Comparison of ENCODE assay signal across 29 mouse cellular contexts in the genomic region with DNA sequence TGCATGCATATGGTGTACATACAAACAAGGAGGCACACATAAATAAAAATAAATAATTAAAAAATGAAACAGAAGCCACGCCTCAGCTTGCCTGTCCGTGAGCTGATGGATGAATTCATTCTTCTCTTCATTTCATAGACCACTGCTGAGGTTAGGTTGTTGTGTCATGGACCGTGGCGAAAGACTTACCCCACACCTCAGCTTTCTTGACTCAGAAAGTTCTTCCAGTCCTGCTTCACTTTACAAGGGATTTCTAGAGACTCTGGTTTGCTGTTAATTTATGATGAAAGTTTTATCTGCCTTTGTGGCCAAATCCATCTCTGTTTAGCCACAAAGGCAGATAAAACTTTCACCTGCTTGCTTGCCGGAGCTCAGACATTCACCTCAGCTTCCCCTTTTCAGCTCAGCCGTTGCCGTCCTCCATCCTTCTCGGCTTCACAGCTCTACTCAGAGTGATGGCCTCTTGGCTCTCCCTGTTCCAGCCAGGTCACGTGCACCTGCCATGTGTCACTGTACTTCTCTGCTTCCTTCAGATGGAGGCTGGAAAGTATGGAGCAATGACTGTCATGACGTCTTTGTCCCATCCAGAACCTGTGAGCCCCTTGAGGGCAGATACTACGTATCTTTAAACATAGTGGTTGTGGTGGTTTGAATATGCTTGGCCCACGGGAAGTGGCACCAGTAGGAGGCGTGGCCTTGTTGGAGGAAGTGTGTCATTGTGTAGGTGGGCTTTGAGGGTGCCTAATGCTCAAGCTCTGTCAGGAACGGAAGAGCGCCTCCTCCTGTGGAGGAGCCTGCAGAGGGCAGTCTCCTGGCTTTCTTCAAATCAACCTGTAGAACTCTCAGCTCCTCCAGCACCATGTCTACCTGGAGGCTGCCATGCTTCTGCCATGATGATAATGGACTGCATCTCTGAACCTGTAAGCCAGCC. TPM values are rescaled to one million over a fixed set of nuclear protein-coding genes. Genes with fewer than 3 reads are reported as not detected.
DNase-seq lines count a peak whose midpoint lies in the region; ATAC-seq and TF ChIP-seq lines count a peak whose summit lies in the region.
"Had no signal": no experiment of that assay in that cellular context is flagged by ENCODE, and none has a peak within 500 bp of the region (broad histone marks: within the 10 kb centered on the region; RNA-seq: fewer than 3 reads in every experiment).

No protein-coding gene starts in this region.

- no peak for TF ChIP-seq CTCF in bone marrow, adult 2 months (IDR thresholded peaks at IDR 0.05; ENCODE audit: control insufficient read depth, insufficient read depth, low read length)
- TF ChIP-seq CTCF in layer of hippocampus, adult 2 months (conservative IDR thresholded peaks at IDR 0.05): no peak

- no peaks in the 10 kb centered on the region; the same call in 1 of the 2 replicates for H3K4me1 ChIP-seq in heart, embryonic 10.5 days
- no peaks in the 10 kb centered on the region for H3K4me1 ChIP-seq in heart, embryonic 11.5 days (ENCODE audit: control insufficient read depth, insufficient read depth, low read length)
- peaks cover 2% of the 10 kb centered on the region; the same call in 1 of the 2 replicates for H3K4me1 ChIP-seq in bone marrow, adult 2 months (ENCODE audit: control insufficient read depth, insufficient read depth, low read length)
- peaks cover 6% of the 10 kb centered on the region; the same call in 1 of the 2 replicates for H3K4me1 ChIP-seq in megakaryocyte, embryonic 14.5 days

- no peaks in the 10 kb centered on the region for H3K9me3 ChIP-seq in heart, embryonic 10.5 days
- no peaks in the 10 kb centered on the region for H3K9me3 ChIP-seq in heart, embryonic 11.5 days (replicated peaks; ENCODE audit: control insufficient read depth, low read length)
- H3K9me3 ChIP-seq in megakaryocyte, embryonic 14.5 days: peaks cover 20% of the 10 kb centered on the region
- H3K9me3 ChIP-seq: heart, embryonic 13.5 days had no signal

- no peaks in the 10 kb centered on the region for H3K36me3 ChIP-seq in heart, embryonic 10.5 days
- no peaks in the 10 kb centered on the region for H3K36me3 ChIP-seq in heart, embryonic 11.5 days (ENCODE audit: control insufficient read depth, insufficient read depth, low read length)
- H3K36me3 ChIP-seq in megakaryocyte, embryonic 14.5 days (replicated peaks; ENCODE audit: low read length): no peaks in the 10 kb centered on the region
- H3K36me3 ChIP-seq: heart, embryonic 13.5 days had no signal

- no peak for TF ChIP-seq POLR2A in bone marrow, adult 2 months (IDR thresholded peaks at IDR 0.05; ENCODE audit: borderline replicate concordance, control insufficient read depth, low read depth, low read length)

- peak; percentile 65 for DNase-seq in heart, embryonic 10.5 days (ENCODE audit: low spot score)
- DNase-seq in 416B (ENCODE audit: low read depth) (peak; percentile 83), MN1 (ENCODE audit: low spot score) (no peak)
- no peak for DNase-seq in layer of hippocampus, adult 2 months (ENCODE audit: low spot score in 2 of 2)
- DNase-seq: adrenal gland, postnatal 14 days; cerebellum, adult 11-12 months; cerebellum, postnatal 10 days; forebrain, postnatal 0 days; heart, adult 18-20 months; heart, postnatal 10 days; kidney, adult 2 months; kidney, postnatal 36 days; layer of hippocampus, postnatal 36 days; left cerebral cortex, postnatal 4 days; lung, adult 18-20 months; lung, postnatal 10 days; right cerebral cortex, adult 18-20 months; spleen, adult 18-20 months; thymus, postnatal 36 days had no signal

- no peaks in the 10 kb centered on the region for H3K27me3 ChIP-seq in heart, embryonic 10.5 days (ENCODE audit: insufficient read depth, poor library complexity, severe bottlenecking)
- H3K27me3 ChIP-seq in heart, embryonic 11.5 days (ENCODE audit: control insufficient read depth, insufficient read depth, low read length): no peaks in the 10 kb centered on the region
- H3K27me3 ChIP-seq in megakaryocyte, embryonic 14.5 days (replicated peaks): peaks cover 36% of the 10 kb centered on the region
- H3K27me3 ChIP-seq: heart, embryonic 13.5 days had no signal

- ATAC-seq in heart, embryonic 11.5 days (replicated peaks; ENCODE audit: insufficient number of reproducible peaks, low FRiP score, low TSS enrichment): no peak
- ATAC-seq: forebrain, postnatal 0 days; hindbrain, embryonic 16.5 days; midbrain, embryonic 16.5 days had no signal

- no peak overlapping the region for H3K9ac ChIP-seq in heart, embryonic 11.5 days (ENCODE audit: low read depth, low read length)
- H3K9ac ChIP-seq: forebrain, postnatal 0 days; heart, embryonic 13.5 days had no signal

- H3K4me3 ChIP-seq in heart, embryonic 10.5 days: no peak overlapping the region
- no peak overlapping the region for H3K4me3 ChIP-seq in heart, embryonic 11.5 days (ENCODE audit: low read depth, low read length)
- no peak overlapping the region for H3K4me3 ChIP-seq in bone marrow, adult 2 months (replicated peaks; ENCODE audit: control insufficient read depth, low read depth, low read length)
- peak overlapping the region; percentile 16 for H3K4me3 ChIP-seq in megakaryocyte, embryonic 14.5 days (replicated peaks)
- H3K4me3 ChIP-seq in layer of hippocampus, adult 2 months: no peak overlapping the region
- H3K4me3 ChIP-seq: erythroblast, embryonic 14.5 days; heart, embryonic 13.5 days had no signal

- no peak overlapping the region for H3K4me2 ChIP-seq in heart, embryonic 11.5 days
- H3K4me2 ChIP-seq: heart, embryonic 13.5 days; midbrain, embryonic 11.5 days had no signal

- H3K27ac ChIP-seq in heart, embryonic 10.5 days: no peak overlapping the region
- H3K27ac ChIP-seq in heart, embryonic 11.5 days (ENCODE audit: low read depth, low read length): no peak overlapping the region
- peak overlapping the region; percentile 67 for H3K27ac ChIP-seq in bone marrow, adult 2 months (ENCODE audit: control insufficient read depth, insufficient read depth, low read depth, low read length, poor library complexity)
- no peak overlapping the region for H3K27ac ChIP-seq in layer of hippocampus, adult 2 months
- H3K27ac ChIP-seq: heart, embryonic 13.5 days; macrophage had no signal

- 88% methylated on average over 15 of the region's 15 CpGs for WGBS in heart, embryonic 10.5 days
- WGBS in heart, embryonic 11.5 days (ENCODE audit: insufficient replicate concordance): 89% methylated on average over 15 of the region's 15 CpGs
- WGBS in bone marrow, adult 2 months: 28% methylated on average over 15 of the region's 15 CpGs

RNA-seq across cellular contexts. Expression of a gene that starts 40.0 kb away (rescaled TPM):
- 0.14 and 0.23 TPM in 2 replicates for polyA plus RNA-seq in heart, embryonic 10.5 days (2016; fragmentation: Nextera tagmentation; extraction: Ambion mirVana)
- polyA plus RNA-seq in heart, embryonic 11.5 days (2014; fragmentation: Nextera tagmentation; extraction: Ambion mirVana): 0.13 and 0.29 TPM in 2 replicates
- 2.7 TPM in 1 of 2 replicates, not detected in the other for polyA plus RNA-seq in bone marrow, adult 2 months (2011; ENCODE audit: insufficient read depth, insufficient read length, low replicate concordance, missing spikeins)
- polyA plus RNA-seq in megakaryocyte, embryonic 14.5 days (2012; ENCODE audit: insufficient read depth, low replicate concordance): not detected in 2 replicates
- 10 to 100 TPM; 68.5 to 71.3 TPM for total RNA-seq in layer of hippocampus, adult 2 months (2021)
- total RNA-seq: adrenal gland, postnatal 14 days; gastrocnemius, adult 8-10 months; heart, adult 18-20 months; heart, postnatal 10 days had no signal
- polyA plus RNA-seq: erythroblast, embryonic 14.5 days; kidney, adult 2 months; macrophage had no signal

Comparison
In these comparisons a context has a peak if more than half of its experiments do, and no peak if none do; other contexts are left out.
1. DNase-seq: peak in heart, embryonic 10.5 days (single experiment) and 416B (single experiment); none in layer of hippocampus, adult 2 months (0 of 2) and MN1 (single experiment).